Mouse (Mus musculus) hindbrain, embryonic 15.5 days (tissue): Measurements from ENCODE around the gene Hnrnpa1. TPM values are rescaled to one million over a fixed set of nuclear protein-coding genes. Genes with fewer than 3 reads are reported as not detected.
A peak's percentile ranks its signal among the peaks of the same experiment; 100 is the strongest.
"Not testable (repeated sequence)": the region's sequence is repeated elsewhere in the genome, so short reads cannot be mapped to it uniquely, and the experiment has no call there.

ENCODE experiments used
- ATAC-seq: fragments of 200-750 bp; cut with Nextera tagmentation; 2 replicates; pipeline ENCODE4 v1.8.0; 2017; ENCODE audit warnings: low read depth, moderate number of reproducible peaks, moderate TSS enrichment; ENCODE audit not compliant: low FRiP score
- H3K27ac ChIP-seq: fragments of 300-500 bp; sonication (generic); replicated peaks from 2 replicates; pipeline ENCODE4 v1.5.1; 2015; ENCODE audit warnings: mild to moderate bottlenecking, inconsistent platforms
- H3K27me3 ChIP-seq: fragments of 300-500 bp; sonication (generic); 2 replicates; pipeline ENCODE4 v1.6.1; 2015; ENCODE audit warnings: control low read depth, inconsistent platforms
- H3K36me3 ChIP-seq: fragments of 300-500 bp; sonication (generic); 2 replicates; pipeline ENCODE4 v1.6.1; 2015; ENCODE audit warnings: control low read depth, inconsistent platforms
- H3K4me1 ChIP-seq: fragments of 300-500 bp; sonication (generic); replicated peaks from 2 replicates; pipeline ENCODE4 v1.6.1; 2015; ENCODE audit warnings: control low read depth, inconsistent platforms
- H3K4me2 ChIP-seq: fragments of 300-500 bp; sonication (generic); 2 replicates; pipeline ENCODE4 v1.6.1; 2015; ENCODE audit warnings: moderate library complexity, mild to moderate bottlenecking, inconsistent platforms
- H3K4me3 ChIP-seq: fragments of 300-500 bp; sonication (generic); 2 replicates; pipeline ENCODE4 v1.5.1; 2015; ENCODE audit warnings: mild to moderate bottlenecking, inconsistent platforms
- H3K9ac ChIP-seq: fragments of 300-500 bp; sonication (generic); 2 replicates; pipeline ENCODE4 v1.6.1; 2015; ENCODE audit warnings: inconsistent platforms
- H3K9me3 ChIP-seq: fragments of 300-500 bp; sonication (generic); 2 replicates; pipeline ENCODE4 v1.6.1; 2016; ENCODE audit warnings: control low read depth, inconsistent platforms
- WGBS: fragments of 180-500 bp; shearing (Covaris S2); methylation state at CpG from one replicate; pipeline ENCODE4 v1.1.7; 2015; 5-methylcytosine and 5-hydroxymethylcytosine counted together
- polyA plus RNA-seq: library from polyadenylated mRNA; unstranded; fragments of >200 nt; fragmentation: Nextera tagmentation; extraction: Ambion mirVana; gene quantifications from 2 replicates; pipeline ENCODE4 v1.2.1, GENCODE M21; 2015

Hnrnpa1 gene
- polyA plus RNA-seq, 1 experiment from 2014 or later, result 629 TPM

GRCm38 (mm10) chr15:103245616-103246015 is 5.4 kb downstream of the Hnrnpa1 start:
- Histone ChIP-seq H3K36me3 (peaks cover 66% of the 10 kb centered on the region), H3K9ac (no peak overlapping the region), H3K9me3 (no peaks in the 10 kb centered on the region), H3K4me2 (no peak overlapping the region), H3K27me3 (no peaks in the 10 kb centered on the region), H3K4me1 (peaks cover 36% of the 10 kb centered on the region), H3K4me3 (no peak overlapping the region), H3K27ac (no peak overlapping the region)
- WGBS, result 85% methylated on average over 6 of the region's 6 CpGs
- no peak for ATAC-seq

GRCm38 (mm10) chr15:103247078-103247781 is 7.0 kb downstream of the Hnrnpa1 start:
- Histone ChIP-seq H3K36me3 (peaks cover 63% of the 10 kb centered on the region), H3K27me3 (no peaks in the 10 kb centered on the region), H3K4me3 (no peak overlapping the region), H3K9me3 (no peaks in the 10 kb centered on the region), H3K27ac (no peak overlapping the region), H3K4me2 (no peak overlapping the region), H3K9ac (no peak overlapping the region), H3K4me1 (peaks cover 25% of the 10 kb centered on the region)
- WGBS, result 90% methylated on average over 9 of the region's 9 CpGs
- ATAC-seq, result no peak

GRCm38 (mm10) chr15:103247782-103248400 is 7.7 kb downstream of the Hnrnpa1 start:
- Histone ChIP-seq H3K36me3 (peaks cover 56% of the 10 kb centered on the region), H3K9me3 (no peaks in the 10 kb centered on the region), H3K27ac (no peak overlapping the region), H3K4me3 (no peak overlapping the region), H3K9ac (no peak overlapping the region), H3K4me2 (no peak overlapping the region), H3K4me1 (peaks cover 18% of the 10 kb centered on the region), H3K27me3 (no peaks in the 10 kb centered on the region)
- ATAC-seq, result no peak

- H3K27me3 ChIP-seq, result no peaks in the 10 kb centered on the region
- 74% methylated on average over 28 of the region's 28 CpGs for WGBS
- H3K4me1 ChIP-seq, result peaks cover 11% of the 10 kb centered on the region
- H3K9me3 ChIP-seq, result no peaks in the 10 kb centered on the region
- H3K36me3 ChIP-seq, result peaks cover 50% of the 10 kb centered on the region
- no peak overlapping the region for H3K27ac ChIP-seq
- H3K9ac ChIP-seq, result no peak overlapping the region
- ATAC-seq, result peak; percentile 32; the same call in 1 of the 2 replicates
- H3K4me2 ChIP-seq, result no peak overlapping the region
- no peak overlapping the region for H3K4me3 ChIP-seq
Observed at GRCm38 (mm10) chr15:103248401-103249313, 8.4 kb downstream of the Hnrnpa1 start.

GRCm38 (mm10) chr15:103249511-103249910 is 9.3 kb downstream of the Hnrnpa1 start:
- H3K9ac ChIP-seq, H3K4me1 ChIP-seq, H3K4me3 ChIP-seq, H3K9me3 ChIP-seq, H3K27me3 ChIP-seq, H3K27ac ChIP-seq, H3K4me2 ChIP-seq, ATAC-seq: not testable (repeated sequence)
- 90% methylated on average over 6 of the region's 6 CpGs for WGBS
- H3K36me3 ChIP-seq, result peaks cover 46% of the 10 kb centered on the region

GRCm38 (mm10) chr15:103250195-103250740 is 10.0 kb downstream of the Hnrnpa1 start:
- no peak overlapping the region for H3K27ac ChIP-seq
- peaks cover 40% of the 10 kb centered on the region for H3K36me3 ChIP-seq
- H3K4me3 ChIP-seq, result no peak overlapping the region
- no peak for ATAC-seq
- 34% methylated on average over 2 of the region's 2 CpGs for WGBS
- 0 out of 2 replicates have a peak, but pooled peaks cover 3% of the 10 kb centered on the region for H3K27me3 ChIP-seq
- no peak overlapping the region for H3K4me2 ChIP-seq
- no peak overlapping the region for H3K9ac ChIP-seq
- H3K9me3 ChIP-seq, result no peaks in the 10 kb centered on the region
- H3K4me1 ChIP-seq, result peaks cover 13% of the 10 kb centered on the region

GRCm38 (mm10) chr15:103251595-103251994 is 11.4 kb downstream of the Hnrnpa1 start:
- 94% methylated on average over 1 of the region's 1 CpGs for WGBS
- Histone ChIP-seq H3K4me3 (no peak overlapping the region), H3K4me2 (no peak overlapping the region), H3K27me3 (0 out of 2 replicates have a peak, but pooled peaks cover 3% of the 10 kb centered on the region), H3K9me3 (no peaks in the 10 kb centered on the region), H3K4me1 (peaks cover 11% of the 10 kb centered on the region), H3K27ac (no peak overlapping the region), H3K9ac (no peak overlapping the region), H3K36me3 (peaks cover 29% of the 10 kb centered on the region)
- ATAC-seq, result no peak

- no peak for ATAC-seq
- WGBS, result 93% methylated on average over 3 of the region's 3 CpGs
- no peak overlapping the region for H3K4me2 ChIP-seq
- H3K4me3 ChIP-seq, result no peak overlapping the region
- H3K9me3 ChIP-seq, result no peaks in the 10 kb centered on the region
- H3K36me3 ChIP-seq, result peaks cover 18% of the 10 kb centered on the region
- 0 out of 2 replicates have a peak, but pooled peaks cover 3% of the 10 kb centered on the region for H3K27me3 ChIP-seq
- H3K9ac ChIP-seq, result no peak overlapping the region
- peaks cover 11% of the 10 kb centered on the region for H3K4me1 ChIP-seq
- H3K27ac ChIP-seq, result no peak overlapping the region
Observed at GRCm38 (mm10) chr15:103252660-103253059, 12.4 kb downstream of the Hnrnpa1 start.

- H3K27ac ChIP-seq, result no peak overlapping the region
- no peak overlapping the region for H3K9ac ChIP-seq
- H3K36me3 ChIP-seq, result peaks cover 11% of the 10 kb centered on the region
- H3K27me3 ChIP-seq, result peaks cover 3% of the 10 kb centered on the region; the same call in 1 of the 2 replicates
- no peak for ATAC-seq
- no peak overlapping the region for H3K4me2 ChIP-seq
- no peaks in the 10 kb centered on the region for H3K9me3 ChIP-seq
- no peak overlapping the region for H3K4me3 ChIP-seq
- WGBS, result 100% methylated on average over 1 of the region's 1 CpGs
- H3K4me1 ChIP-seq, result peaks cover 11% of the 10 kb centered on the region
Observed at GRCm38 (mm10) chr15:103253352-103253751, 13.1 kb downstream of the Hnrnpa1 start.

GRCm38 (mm10) chr15:103255169-103255568 is 14.9 kb downstream of the Hnrnpa1 start:
- Histone ChIP-seq H3K27ac (no peak overlapping the region), H3K9ac (peak overlapping the region; percentile 47), H3K27me3 (peaks cover 3% of the 10 kb centered on the region; the same call in 1 of the 2 replicates), H3K36me3 (no peaks in the 10 kb centered on the region), H3K4me2 (peak overlapping the region; percentile 79), H3K4me1 (peaks cover 11% of the 10 kb centered on the region), H3K4me3 (peak overlapping the region; percentile 33), H3K9me3 (no peaks in the 10 kb centered on the region)
- WGBS, result 1% methylated on average over 25 of the region's 25 CpGs
- peak; percentile 63 for ATAC-seq

GRCm38 (mm10) chr15:103256210-103256986 is 16.2 kb downstream of the Hnrnpa1 start:
- peaks cover 11% of the 10 kb centered on the region for H3K4me1 ChIP-seq
- peaks cover 3% of the 10 kb centered on the region; the same call in 1 of the 2 replicates for H3K27me3 ChIP-seq
- H3K4me3 ChIP-seq, result no peak overlapping the region
- ATAC-seq, result no peak
- no peaks in the 10 kb centered on the region for H3K9me3 ChIP-seq
- H3K4me2 ChIP-seq, result no peak overlapping the region
- no peak overlapping the region for H3K27ac ChIP-seq
- 91% methylated on average over 6 of the region's 6 CpGs for WGBS
- no peak overlapping the region for H3K9ac ChIP-seq
- no peaks in the 10 kb centered on the region for H3K36me3 ChIP-seq
